Mouse (Mus musculus) G1E (cell line): ENCODE data around the gene Olfr1158. TPM values are rescaled to one million over a fixed set of nuclear protein-coding genes. Genes with fewer than 3 reads are reported as not detected.
"Not testable (repeated sequence)": the region's sequence is repeated elsewhere in the genome, so short reads cannot be mapped to it uniquely, and the experiment has no call there.

Experiments
- ATAC-seq: 2 replicates; pipeline ENCODE4 v1.8.0; 2016; ENCODE audit warnings: mild to moderate bottlenecking; ENCODE audit not compliant: insufficient number of reproducible peaks, poor library complexity, low FRiP score, severe bottlenecking; ENCODE audit errors: extremely low read depth
- DNase-seq: peaks from one replicate; pipeline ENCODE4 v3.0.0; 2012; ENCODE audit warnings: low spot score
- H3K27me3 ChIP-seq: 2 replicates; pipeline ENCODE4 v1.6.1; 2012; ENCODE audit warnings: mild to moderate bottlenecking, low read length, inconsistent platforms; ENCODE audit not compliant: insufficient read depth
- H3K36me3 ChIP-seq: replicated peaks from 2 replicates; pipeline ENCODE3; 2012; ENCODE audit warnings: mild to moderate bottlenecking, inconsistent platforms
- H3K4me1 ChIP-seq: 2 replicates; pipeline ENCODE4 v1.6.1; 2012; ENCODE audit warnings: low read depth, low read length, inconsistent platforms, mixed read lengths; ENCODE audit not compliant: insufficient read depth
- H3K4me3 ChIP-seq: 2 replicates; pipeline ENCODE4 v1.5.1; 2012; ENCODE audit warnings: low read depth, mild to moderate bottlenecking, inconsistent platforms, low read length, moderate library complexity, mixed read lengths
- H3K9me3 ChIP-seq: replicated peaks from 2 replicates; pipeline ENCODE4 v1.6.1; 2012; ENCODE audit warnings: inconsistent platforms
- CTCF ChIP-seq: IDR thresholded peaks from 2 replicates; pipeline ENCODE4 v1.5.1; 2012; ENCODE audit warnings: low read depth, low read length, inconsistent platforms, mixed read lengths
- GATA1 ChIP-seq: IDR thresholded peaks from 2 replicates; pipeline ENCODE4 v1.6.1; 2012; ENCODE audit warnings: borderline replicate concordance, low read length, inconsistent platforms, mixed read lengths
- GATA2 ChIP-seq: IDR thresholded peaks from 2 replicates; pipeline ENCODE4 v1.6.1; 2012; ENCODE audit warnings: low read depth, low read length, inconsistent platforms, borderline replicate concordance
- POLR2AphosphoS5 ChIP-seq: IDR thresholded peaks from 2 replicates; pipeline ENCODE4 v1.6.1; 2012; ENCODE audit warnings: low read depth, low read length, inconsistent platforms; ENCODE audit not compliant: insufficient replicate concordance
- TAL1 ChIP-seq: conservative IDR thresholded peaks from 2 replicates; pipeline ENCODE4 v1.6.1; 2012; ENCODE audit warnings: low read depth, low read length, inconsistent platforms, mixed read lengths
- polyA plus RNA-seq: library from polyadenylated mRNA; stranded (reverse); fragments of >175 nt; gene quantifications from 2 replicates; pipeline ENCODE4 v1.2.3, GENCODE M21; 2012
- total RNA-seq, 2 experiments: library from RNA; stranded (forward) in 1 of 2; stranded (reverse) in 1 of 2; fragments of 200-1000 nt in 1 of 2; fragments of >200 nt in 1 of 2; fragmentation: Nextera tagmentation in 1 of 2; gene quantifications; 2 replicates each; pipeline ENCODE4 v1.2.3; 2014 to 2017

Gene Olfr1158
- total RNA-seq (2014; fragmentation: Nextera tagmentation) (not detected in 2 replicates), total RNA-seq (2017) (0.29 TPM in 1 of 2 replicates, not detected in the other), polyA plus RNA-seq (not detected in 2 replicates)

DNA sequence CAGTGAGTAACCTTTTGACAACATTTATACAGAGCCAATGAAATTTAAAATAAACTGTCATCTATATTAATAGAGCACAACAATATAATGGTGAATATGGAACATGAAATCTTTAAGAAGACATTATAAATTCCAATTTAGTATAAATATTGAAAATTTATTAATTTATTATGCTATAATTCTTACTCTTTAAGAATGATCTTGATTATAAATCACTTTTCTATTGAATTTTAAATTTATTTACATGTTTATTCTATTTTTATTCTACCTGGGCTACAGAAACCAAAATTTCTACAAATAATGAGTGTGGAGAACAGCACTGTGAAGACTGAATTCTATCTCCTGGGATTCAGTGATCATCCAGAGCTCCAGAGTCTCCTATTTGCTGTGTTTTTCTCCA, at the start of gene Olfr1158:
TSS of gene Olfr1158 (plus strand) at position 301 of the 400 bp plus-strand sequence.
- Histone ChIP-seq H3K9me3 (no peaks in the 10 kb centered on the region), H3K4me3 (no peak within 1 kb of the TSS), H3K27me3 (no peaks in the 10 kb centered on the region), H3K36me3 (no peaks in the 10 kb centered on the region), H3K4me1 (no peaks in the 10 kb centered on the region)
- no peak for ATAC-seq
- TF ChIP-seq GATA1 (no peak), TAL1 (no peak), GATA2 (no peak), POLR2AphosphoS5 (no peak), CTCF (no peak)
- no peak for DNase-seq

DNA sequence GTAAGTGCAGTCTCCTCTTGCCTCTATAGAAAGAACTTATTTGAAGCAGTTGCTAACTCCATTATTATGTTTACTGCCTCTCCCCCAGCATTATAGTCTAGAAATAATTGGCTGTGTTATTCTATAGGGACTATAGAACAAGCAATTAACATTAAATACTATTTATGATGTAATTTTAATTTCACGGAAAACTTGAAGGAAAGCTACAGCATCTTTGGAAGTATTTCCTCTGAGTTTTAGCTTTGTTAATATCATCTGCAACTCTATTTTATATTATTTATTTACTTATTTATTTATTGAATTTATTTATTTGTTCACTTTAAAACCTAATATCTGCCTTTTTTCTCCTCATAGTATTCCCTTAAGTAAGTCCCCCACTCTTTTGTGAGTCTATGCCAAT, 44.9 kb upstream of the Olfr1158 start, which contains the start of gene Olfr1155:
TSS of gene Olfr1155 (minus strand) at position 101 of the 400 bp plus-strand sequence.
- ATAC-seq: no peak
- DNase-seq: no peak
- H3K4me1 ChIP-seq: no peaks in the 10 kb centered on the region
- 0 out of 2 replicates have a peak, but pooled peaks cover 4% of the 10 kb centered on the region for H3K9me3 ChIP-seq
- no peak within 1 kb of the TSS for H3K4me3 ChIP-seq
- TF ChIP-seq CTCF (no peak), GATA2 (no peak), TAL1 (no peak), GATA1 (no peak), POLR2AphosphoS5 (no peak)
- no peaks in the 10 kb centered on the region for H3K36me3 ChIP-seq
- no peaks in the 10 kb centered on the region for H3K27me3 ChIP-seq

DNA sequence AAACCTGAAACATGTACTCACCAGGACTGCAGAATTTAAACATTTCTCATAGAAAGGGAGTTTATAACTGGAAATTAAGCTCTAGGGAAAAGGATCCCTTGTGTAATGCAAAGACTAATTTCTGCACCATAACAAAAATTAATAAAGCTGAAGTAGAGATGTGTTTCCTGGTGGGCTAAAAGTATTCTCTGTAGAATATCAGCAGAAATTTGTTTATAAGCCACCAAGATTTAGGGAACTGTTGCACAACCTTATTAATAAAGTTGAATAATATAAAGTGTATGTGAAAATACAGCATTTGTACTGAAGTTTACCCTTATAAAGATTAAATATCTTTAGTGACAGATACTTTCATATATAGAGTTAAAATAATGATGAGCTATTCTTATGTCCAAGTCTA, 36.9 kb upstream of the Olfr1158 start, which contains the start of gene Olfr1156:
TSS of gene Olfr1156 (minus strand) at position 101 of the 400 bp plus-strand sequence.
- no peaks in the 10 kb centered on the region for H3K27me3 ChIP-seq
- H3K4me3 ChIP-seq: no peak within 1 kb of the TSS
- no peaks in the 10 kb centered on the region for H3K9me3 ChIP-seq
- DNase-seq (no peak), ATAC-seq (no peak)
- no peaks in the 10 kb centered on the region for H3K4me1 ChIP-seq
- no peak for TF ChIP-seq TAL1
- no peak for TF ChIP-seq POLR2AphosphoS5
- no peak for TF ChIP-seq GATA2
- no peaks in the 10 kb centered on the region for H3K36me3 ChIP-seq

- no peak for TF ChIP-seq GATA1
- no peak for TF ChIP-seq CTCF
- TF ChIP-seq POLR2AphosphoS5: no peak
- TF ChIP-seq TAL1: no peak
- no peak for TF ChIP-seq GATA2
- Histone ChIP-seq H3K9me3 (no peaks in the 10 kb centered on the region), H3K27me3 (no peaks in the 10 kb centered on the region), H3K4me1 (no peaks in the 10 kb centered on the region), H3K4me3 (no peak within 1 kb of the TSS), H3K36me3 (no peaks in the 10 kb centered on the region)
- DNase-seq (no peak), ATAC-seq (no peak)
These were observed 21.7 kb upstream of the Olfr1158 start, which contains the start of gene Olfr1157 for GRCm38 (mm10) chr2:87968199-87968598. TSS of gene Olfr1157 (minus strand) at chr2:87968299.

DNA sequence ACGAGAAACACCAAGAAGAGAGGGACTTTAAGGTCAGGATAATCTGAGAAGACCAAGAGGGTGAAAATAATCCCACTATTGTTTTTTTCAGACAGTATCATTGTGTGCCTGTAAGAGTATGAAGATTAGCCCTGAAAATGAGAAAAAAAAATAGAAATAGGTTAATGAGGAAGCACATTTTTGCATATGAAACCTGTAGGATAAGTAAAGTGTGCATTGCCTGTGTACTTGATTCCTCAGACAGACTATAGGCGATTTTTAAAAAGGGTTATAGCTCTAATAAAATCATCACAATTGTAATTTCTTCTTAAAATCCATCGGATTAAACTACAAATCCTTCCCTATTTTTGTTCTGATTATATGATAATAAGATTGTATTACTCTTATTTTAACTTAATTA, 15.3 kb upstream of the Olfr1158 start, which contains the start of gene Olfr74:
TSS of gene Olfr74 (minus strand) at position 101 of the 400 bp plus-strand sequence.
- no peak for TF ChIP-seq POLR2AphosphoS5
- TF ChIP-seq GATA2: no peak
- no peak for TF ChIP-seq TAL1
- TF ChIP-seq CTCF: no peak
- TF ChIP-seq GATA1: no peak
- Histone ChIP-seq H3K4me1 (no peaks in the 10 kb centered on the region), H3K9me3 (peaks cover 7% of the 10 kb centered on the region), H3K36me3 (no peaks in the 10 kb centered on the region), H3K4me3 (no peak within 1 kb of the TSS), H3K27me3 (no peaks in the 10 kb centered on the region)
- no peak for ATAC-seq
- no peak for DNase-seq

DNA sequence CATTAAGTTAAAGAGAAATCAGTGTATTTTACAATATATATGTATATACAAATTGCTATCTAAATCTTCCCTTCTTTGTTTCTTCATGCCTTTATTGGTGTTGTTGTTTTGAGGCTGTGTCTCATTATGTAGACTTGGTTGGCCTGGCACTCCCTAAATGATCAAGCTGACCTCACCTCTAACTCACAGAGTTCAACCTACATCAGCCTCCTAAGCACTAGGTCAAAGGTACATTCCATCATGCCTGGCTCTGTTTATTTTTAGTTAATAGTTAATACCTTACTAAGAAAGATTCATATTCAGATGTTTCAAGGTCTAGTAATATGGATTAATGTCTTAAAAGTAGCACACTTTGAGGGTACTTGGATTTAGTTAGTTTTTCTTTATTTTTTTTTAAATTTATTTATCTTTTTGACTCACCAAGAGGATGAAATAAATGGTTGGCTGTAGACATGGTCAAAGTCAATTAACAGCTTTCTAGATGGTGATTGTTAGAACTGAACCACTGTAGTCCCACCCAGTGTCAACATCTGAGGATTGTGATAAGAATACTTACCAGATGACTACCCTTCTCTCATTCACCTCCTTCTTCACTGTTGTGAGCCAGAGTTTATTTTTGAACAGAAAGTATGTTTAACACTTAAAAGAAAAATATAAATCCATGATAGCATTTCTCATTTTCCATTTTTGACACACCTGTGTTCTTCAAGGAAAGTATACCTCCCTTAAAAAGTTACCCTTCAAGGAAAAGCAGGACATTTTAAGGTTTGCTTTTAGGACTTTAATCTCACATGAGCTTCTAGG, 17.8 kb downstream of the Olfr1158 start, which contains the start of gene Olfr1160:
TSS of gene Olfr1160 (minus strand) at position 754 of the 804 bp plus-strand sequence.
- DNase-seq (no peak), ATAC-seq (no peak)
- no peaks in the 10 kb centered on the region for H3K4me1 ChIP-seq
- TF ChIP-seq POLR2AphosphoS5: no peak
- no peak for TF ChIP-seq GATA1
- no peak for TF ChIP-seq GATA2
- TF ChIP-seq CTCF: no peak
- TF ChIP-seq TAL1: no peak
- no peaks in the 10 kb centered on the region for H3K27me3 ChIP-seq
- no peak within 1 kb of the TSS for H3K4me3 ChIP-seq
- no peaks in the 10 kb centered on the region for H3K9me3 ChIP-seq
- no peaks in the 10 kb centered on the region for H3K36me3 ChIP-seq

DNA sequence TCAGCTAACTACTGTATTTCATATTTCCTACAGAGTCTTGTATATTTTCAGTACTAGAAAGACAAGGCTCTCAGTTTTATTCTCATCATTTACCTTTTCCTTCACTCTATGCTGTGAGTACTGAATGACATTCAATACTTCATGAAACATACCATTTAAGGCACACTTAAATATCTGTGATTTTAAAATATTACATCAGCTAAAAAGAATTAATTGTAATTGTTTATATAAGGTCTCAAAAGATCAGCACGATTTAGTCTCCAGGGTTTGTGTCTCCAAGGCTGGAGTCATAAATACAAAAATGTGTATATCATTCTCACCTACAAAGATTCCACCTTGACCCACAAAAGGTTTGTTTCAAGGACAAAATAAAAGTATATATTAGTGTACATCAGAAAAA, 32.6 kb downstream of the Olfr1158 start, which contains the start of gene Olfr1161:
TSS of gene Olfr1161 (plus strand) at position 301 of the 400 bp plus-strand sequence.
- not testable (repeated sequence) for H3K4me1 ChIP-seq, ATAC-seq, H3K9me3 ChIP-seq, H3K27me3 ChIP-seq, H3K4me3 ChIP-seq, DNase-seq, H3K36me3 ChIP-seq
